ENCODE assay signal across 8 mouse cellular contexts in the genomic region with DNA sequence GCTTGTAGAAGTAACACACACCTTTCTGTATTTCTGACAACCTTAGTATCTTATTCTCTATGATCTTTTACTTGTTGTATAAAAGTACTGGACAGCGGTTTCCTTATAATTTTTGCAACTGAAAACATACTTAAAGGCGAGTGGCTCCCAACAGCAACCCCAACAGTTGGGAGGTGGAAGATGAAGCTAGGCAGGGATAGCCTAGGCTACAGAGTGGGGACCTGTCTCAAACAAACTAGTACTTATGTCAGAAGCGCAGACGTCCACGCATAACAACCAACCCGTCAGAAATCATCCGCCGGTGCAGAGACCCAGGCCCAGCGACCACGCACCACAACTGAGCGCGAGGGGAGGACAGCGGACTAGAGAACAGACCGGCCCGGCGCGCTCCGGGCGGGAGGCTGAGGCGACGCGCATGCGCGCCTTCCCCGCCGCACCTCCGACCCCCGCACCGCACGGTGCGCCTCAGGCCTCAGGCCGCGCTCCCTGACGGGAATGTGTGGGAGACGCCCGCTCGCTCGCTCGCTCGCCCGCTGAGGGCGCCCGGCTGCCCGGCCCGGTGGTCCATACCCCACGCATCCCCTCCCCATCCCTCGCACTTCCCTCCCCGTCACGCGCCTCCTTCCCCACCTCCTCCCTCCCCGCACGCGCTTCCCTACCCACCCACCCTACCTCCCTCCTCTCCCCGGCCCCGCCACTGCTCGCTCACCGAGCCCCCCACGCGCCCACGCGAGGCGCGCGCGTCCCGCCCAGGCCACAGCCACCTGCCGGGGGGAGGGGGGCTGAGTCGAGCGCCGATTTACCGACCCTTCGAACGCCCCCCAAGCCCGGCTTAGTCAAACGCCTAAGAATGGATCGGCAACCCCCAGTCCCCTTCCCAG. TPM values are rescaled to one million over a fixed set of nuclear protein-coding genes. Genes with fewer than 3 reads are reported as not detected.
DNase-seq lines count a peak whose midpoint lies in the region; ATAC-seq and TF ChIP-seq lines count a peak whose summit lies in the region.

Gene Hfm1 (minus strand): TSS at position 834 of the 881 bp plus-strand sequence.

- H3K9ac ChIP-seq in kidney, embryonic 16.5 days (replicated peaks; ENCODE audit: low read length) = peak within 1 kb of the TSS; percentile 78
- peak within 1 kb of the TSS; percentile 86 for H3K9ac ChIP-seq in midbrain, postnatal 0 days (replicated peaks; ENCODE audit: low read length, poor library complexity, severe bottlenecking)
- peak within 1 kb of the TSS; percentile 25; the same call in 1 of the 2 replicates for H3K9ac ChIP-seq in stomach, embryonic 15.5 days

- no peaks in the 10 kb centered on the region for H3K9me3 ChIP-seq in heart, embryonic 10.5 days
- no peaks in the 10 kb centered on the region for H3K9me3 ChIP-seq in kidney, embryonic 16.5 days (ENCODE audit: low read length)
- H3K9me3 ChIP-seq in midbrain, postnatal 0 days (ENCODE audit: low read length) = no peaks in the 10 kb centered on the region
- no peaks in the 10 kb centered on the region for H3K9me3 ChIP-seq in stomach, embryonic 15.5 days

- peak within 1 kb of the TSS; percentile 94 for H3K27ac ChIP-seq in heart, embryonic 10.5 days
- H3K27ac ChIP-seq in kidney, embryonic 16.5 days (ENCODE audit: low read length) = no peak within 1 kb of the TSS
- H3K27ac ChIP-seq in midbrain, postnatal 0 days (ENCODE audit: low read depth, low read length) = peak within 1 kb of the TSS; percentile 89
- no peak within 1 kb of the TSS for H3K27ac ChIP-seq in stomach, embryonic 15.5 days

- TF ChIP-seq CTCF in midbrain, postnatal 0 days (IDR thresholded peaks at IDR 0.05) = no peak

- ATAC-seq in CD4-positive, CD25-positive, alpha-beta regulatory T cell, adult 4 months = no peak
- ATAC-seq in kidney, embryonic 16.5 days (ENCODE audit: low FRiP score, low TSS enrichment) = peak; percentile 96
- peak; percentile 93 for ATAC-seq in midbrain, postnatal 0 days (ENCODE audit: low FRiP score)
- peak; percentile 89; the same call in 1 of the 2 replicates for ATAC-seq in stomach, embryonic 15.5 days (ENCODE audit: insufficient read depth, low FRiP score, low read depth)

- peak within 1 kb of the TSS; percentile 87 for H3K4me3 ChIP-seq in heart, embryonic 10.5 days
- H3K4me3 ChIP-seq in kidney, embryonic 16.5 days (ENCODE audit: low read length) = peak within 1 kb of the TSS; percentile 65
- peak within 1 kb of the TSS; percentile 52 for H3K4me3 ChIP-seq in midbrain, postnatal 0 days (ENCODE audit: low read depth, low read length)
- peak within 1 kb of the TSS; percentile 53 for H3K4me3 ChIP-seq in stomach, embryonic 15.5 days (replicated peaks)

- H3K4me1 ChIP-seq in heart, embryonic 10.5 days = 0 out of 2 replicates have a peak, but pooled peaks cover 2% of the 10 kb centered on the region
- peaks cover 6% of the 10 kb centered on the region; the same call in 1 of the 2 replicates for H3K4me1 ChIP-seq in kidney, embryonic 16.5 days (ENCODE audit: insufficient read depth, low read length)
- H3K4me1 ChIP-seq in midbrain, postnatal 0 days (ENCODE audit: insufficient read depth, low read length) = no peaks in the 10 kb centered on the region
- 0 out of 2 replicates have a peak, but pooled peaks cover 4% of the 10 kb centered on the region for H3K4me1 ChIP-seq in stomach, embryonic 15.5 days

- peak; percentile 58 for DNase-seq in CD4-positive, CD25-positive, alpha-beta regulatory T cell, adult 2 months (ENCODE audit: low read depth, low spot score)
- DNase-seq in embryo, embryonic 9.5 days (ENCODE audit: extremely low spot score) = peak; percentile 72
- DNase-seq in heart, embryonic 10.5 days (ENCODE audit: low spot score) = peak; percentile 77
- DNase-seq in liver = peak; percentile 76
- DNase-seq in midbrain, postnatal 0 days (ENCODE audit: low spot score) = peak; percentile 81

- 1% methylated on average over 61 of the region's 76 CpGs for WGBS in heart, embryonic 10.5 days
- WGBS in kidney, embryonic 16.5 days = under 1% methylated on average over 53 of the region's 76 CpGs
- WGBS in midbrain, postnatal 0 days = 2% methylated on average over 31 of the region's 76 CpGs
- under 1% methylated on average over 62 of the region's 76 CpGs for WGBS in stomach, embryonic 15.5 days

- peak within 1 kb of the TSS; percentile 95 for H3K4me2 ChIP-seq in kidney, embryonic 16.5 days (replicated peaks; ENCODE audit: low read depth, low read length)
- H3K4me2 ChIP-seq in midbrain, postnatal 0 days (ENCODE audit: low read depth, low read length, poor library complexity, severe bottlenecking) = peak within 1 kb of the TSS; percentile 73
- peak within 1 kb of the TSS; percentile 89 for H3K4me2 ChIP-seq in stomach, embryonic 15.5 days

- H3K36me3 ChIP-seq in heart, embryonic 10.5 days = no peaks in the 10 kb centered on the region
- H3K36me3 ChIP-seq in kidney, embryonic 16.5 days (ENCODE audit: insufficient read depth, low read length) = no peaks in the 10 kb centered on the region
- no peaks in the 10 kb centered on the region for H3K36me3 ChIP-seq in midbrain, postnatal 0 days (ENCODE audit: insufficient read depth, low read length)
- H3K36me3 ChIP-seq in stomach, embryonic 15.5 days = no peaks in the 10 kb centered on the region

- H3K27me3 ChIP-seq in heart, embryonic 10.5 days (ENCODE audit: insufficient read depth, poor library complexity, severe bottlenecking) = no peaks in the 10 kb centered on the region
- H3K27me3 ChIP-seq in kidney, embryonic 16.5 days (ENCODE audit: insufficient read depth, low read length) = no peaks in the 10 kb centered on the region
- H3K27me3 ChIP-seq in midbrain, postnatal 0 days (ENCODE audit: insufficient read depth, low read length) = no peaks in the 10 kb centered on the region
- no peaks in the 10 kb centered on the region for H3K27me3 ChIP-seq in stomach, embryonic 15.5 days (replicated peaks)

RNA-seq across cellular contexts. Expression of gene Hfm1, which starts in this region (rescaled TPM):
- polyA plus RNA-seq in CD4-positive, CD25-positive, alpha-beta regulatory T cell, adult 4 months (2017; shearing (Covaris generic)) = not detected
- 1.4 TPM in 2 replicates for polyA plus RNA-seq in heart, embryonic 10.5 days (2016; fragmentation: Nextera tagmentation; extraction: Ambion mirVana)
- 1.6 and 2.0 TPM in 2 replicates for polyA plus RNA-seq in kidney, embryonic 16.5 days (2015; fragmentation: Nextera tagmentation; extraction: Ambion mirVana)
- total RNA-seq in midbrain, postnatal 0 days (2014; rRNA removed) = 5.3 and 8.3 TPM in 2 replicates
- polyA plus RNA-seq in midbrain, postnatal 0 days (2015; fragmentation: Nextera tagmentation; extraction: Ambion mirVana) = 5.4 and 5.7 TPM in 2 replicates
- 0.71 and 1.1 TPM in 2 replicates for polyA plus RNA-seq in stomach, embryonic 15.5 days (2015; fragmentation: Nextera tagmentation; extraction: Ambion mirVana)

Comparison
In these comparisons a context has a peak if more than half of its experiments do, and no peak if none do; other contexts are left out.
1. H3K27ac ChIP-seq: peak in heart, embryonic 10.5 days (single experiment) and midbrain, postnatal 0 days (single experiment); none in kidney, embryonic 16.5 days (single experiment) and stomach, embryonic 15.5 days (single experiment).
2. H3K9ac ChIP-seq: peak in every context shown above with its lines; median percentile 86 in midbrain, postnatal 0 days; 78 in kidney, embryonic 16.5 days; 25 in stomach, embryonic 15.5 days.
3. Peak in every context shown above with its lines, with median percentiles within 50 percentile points of each other: DNase-seq, H3K4me3 ChIP-seq and H3K4me2 ChIP-seq.